Mouse (Mus musculus): Measurements from ENCODE around the gene Cacna1d. TPM values are rescaled to one million over a fixed set of nuclear protein-coding genes. Genes with fewer than 3 reads are reported as not detected.
A peak's percentile ranks its signal among the peaks of the same experiment; 100 is the strongest.

Cacna1d gene
- total RNA-seq, 2 experiments from 2014 or later, result 59.7 to 60.9 TPM

DNA sequence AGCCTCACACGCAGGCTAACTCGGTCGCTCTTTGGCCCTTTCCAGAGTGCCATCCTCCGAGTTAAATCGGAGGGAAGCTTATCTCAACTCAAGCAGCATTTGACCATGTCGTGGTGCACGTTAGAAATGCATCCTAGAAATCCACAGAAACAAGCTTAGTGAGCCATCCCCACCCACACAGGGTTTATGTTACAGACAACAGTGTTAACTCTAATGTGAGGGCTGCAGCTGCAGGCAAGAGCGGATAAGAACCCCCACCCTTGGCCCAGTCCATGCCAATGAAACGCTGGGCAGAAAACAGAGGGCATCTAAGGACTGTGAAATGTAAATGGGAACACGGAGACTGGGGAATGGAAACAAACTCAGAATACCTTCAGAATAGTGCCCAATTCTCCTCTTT is 206.8 kb downstream of the Cacna1d start:
- intact Hi-C loops (cut with DNase I), result no loop called here
- no peak for DNase-seq

DNA sequence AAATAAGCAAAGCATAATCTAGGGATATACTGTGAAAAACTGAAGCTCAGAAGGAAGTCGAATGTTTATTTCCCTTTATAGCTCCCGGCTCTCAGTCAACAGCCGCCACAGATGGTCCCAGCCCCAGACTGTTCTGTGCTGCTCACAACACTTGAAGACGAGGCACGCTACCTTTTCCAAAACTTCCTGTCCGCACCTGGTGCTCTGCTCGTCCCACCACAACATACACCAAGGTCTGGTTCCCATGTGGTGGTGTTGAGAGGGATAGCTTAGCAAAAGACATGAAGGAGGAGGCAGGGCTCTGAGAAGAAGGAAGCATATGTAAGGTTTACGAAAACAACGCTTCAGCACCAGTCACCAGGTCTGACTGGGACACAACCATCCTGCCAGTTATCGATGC is 207.2 kb downstream of the Cacna1d start:
- DNase-seq, result no peak
- intact Hi-C loops (cut with DNase I), result no loop called here

DNA sequence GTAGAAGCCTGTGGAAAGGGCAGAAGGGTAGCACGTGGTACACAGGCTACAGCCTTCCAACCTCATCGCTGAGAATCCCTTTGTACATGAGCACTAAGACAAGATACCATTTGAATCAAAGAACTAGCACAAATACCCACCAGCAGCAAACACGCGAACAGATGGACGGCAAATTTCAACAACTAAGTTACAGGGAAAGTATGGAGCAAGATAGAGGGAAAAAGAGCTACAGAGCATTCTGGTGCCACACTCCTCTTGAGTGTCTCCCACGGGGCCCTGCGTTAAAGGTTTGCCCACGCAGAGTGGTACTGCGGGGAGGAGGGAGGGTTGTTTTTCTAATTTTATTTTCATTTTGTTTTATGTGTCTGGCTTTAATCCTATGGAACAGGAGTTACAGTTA is 215.7 kb downstream of the Cacna1d start:
- intact Hi-C loops (cut with DNase I), result no loop called here
- DNase-seq, result no peak

DNA sequence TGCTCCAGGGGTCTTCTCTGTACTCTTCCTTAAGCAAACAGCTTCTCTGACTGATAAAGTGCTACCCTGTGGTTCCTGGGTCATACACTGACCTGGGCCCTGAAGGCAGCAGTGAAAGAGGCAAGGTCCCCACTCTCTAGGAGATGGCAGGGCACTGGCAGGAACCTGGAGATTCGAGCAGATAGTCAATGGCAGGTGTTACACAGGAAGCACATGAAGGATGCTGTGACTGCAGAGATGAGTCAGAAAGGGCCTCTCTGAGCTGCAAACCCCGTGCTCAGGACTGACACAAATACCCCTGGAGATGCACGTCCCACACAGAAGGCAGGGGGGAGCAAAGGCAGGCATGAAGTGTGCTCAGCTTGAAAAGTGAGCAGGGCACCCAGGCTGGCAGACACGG is 218.3 kb downstream of the Cacna1d start:
- no peak for DNase-seq
- intact Hi-C loops (cut with DNase I), result no loop called here

DNA sequence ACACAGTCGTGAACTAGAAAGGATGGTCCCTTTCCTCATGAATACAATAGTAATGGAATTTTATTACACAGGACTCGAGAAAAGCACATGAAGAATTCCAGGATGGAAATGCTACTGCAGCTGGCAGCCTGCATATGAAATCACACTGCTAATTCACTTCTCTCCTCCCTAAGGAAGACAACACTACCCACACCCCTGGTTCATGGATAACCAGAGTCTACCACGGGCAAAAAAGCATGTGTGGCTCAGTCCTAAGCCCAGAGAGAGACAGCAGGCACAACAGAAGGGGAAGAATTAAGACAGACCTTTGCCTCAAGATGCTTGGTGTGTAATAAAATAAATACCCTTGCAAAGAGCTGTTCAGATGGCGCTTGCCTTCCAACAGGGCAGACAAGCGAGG is 218.7 kb downstream of the Cacna1d start:
- intact Hi-C loops (cut with DNase I), result no loop called here

DNA sequence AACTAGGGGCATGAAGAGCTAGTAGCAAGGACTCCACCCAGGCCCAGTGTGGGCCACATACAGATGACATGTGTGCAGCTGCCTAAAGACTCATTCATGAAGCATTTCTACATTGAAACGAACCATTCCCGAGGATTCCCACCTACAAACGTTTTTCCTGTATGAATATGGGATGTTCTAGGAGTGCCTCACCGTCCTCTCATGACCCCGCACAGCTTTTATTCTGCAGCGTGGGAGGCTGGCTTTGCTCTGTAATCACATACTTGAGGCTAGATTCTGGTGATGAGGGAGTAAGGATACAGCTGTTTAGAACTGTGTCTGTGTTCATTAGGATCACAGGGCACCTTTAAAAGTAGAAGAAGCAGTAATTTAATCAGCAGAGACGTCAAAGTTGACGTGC is 219.4 kb downstream of the Cacna1d start:
- DNase-seq, result no peak
- intact Hi-C loops (cut with DNase I), result no loop called here

More for the DNA sequence above, 218.7 kb downstream of the Cacna1d start:
- no peak for DNase-seq

DNA sequence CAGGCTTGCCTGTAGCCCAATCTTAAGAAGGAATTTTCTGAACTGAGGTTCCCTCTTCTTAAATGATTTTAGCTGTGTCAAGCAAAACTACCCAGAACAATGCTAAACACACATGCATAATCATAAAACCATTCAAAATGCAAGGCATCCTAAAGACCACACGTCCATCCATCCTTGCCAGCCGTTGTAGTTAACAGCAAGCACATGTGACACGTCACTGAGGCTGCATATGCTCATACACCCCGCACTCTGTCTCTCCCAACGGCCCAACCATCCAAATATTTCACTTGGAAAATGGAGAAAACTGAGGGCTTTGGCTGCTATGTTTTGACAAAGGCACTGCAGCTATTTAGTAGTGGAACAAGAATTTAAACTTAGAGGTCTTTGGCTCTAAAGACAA is 220.9 kb downstream of the Cacna1d start:
- DNase-seq, result no peak
- intact Hi-C loops (cut with DNase I), result no loop called here

DNA sequence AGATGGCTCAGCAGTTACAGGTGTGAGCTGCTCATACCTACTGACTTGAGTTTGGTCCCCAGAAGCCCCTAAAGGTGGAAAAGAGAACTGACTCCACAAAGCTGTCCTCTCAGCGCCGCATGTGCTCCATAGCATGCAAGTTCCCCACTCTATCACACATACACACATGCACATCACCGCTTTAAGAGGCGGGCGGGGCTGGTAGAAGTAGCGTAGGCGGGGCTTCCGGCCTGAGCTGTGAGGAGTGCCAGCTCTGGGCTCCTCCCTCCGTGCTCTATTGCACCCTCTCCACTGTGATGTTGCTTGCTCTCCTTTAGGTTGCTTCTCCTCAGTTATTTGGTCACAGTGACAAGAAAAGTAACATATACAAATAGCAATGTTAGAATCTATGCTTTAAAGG is 225.5 kb downstream of the Cacna1d start:
- no peak for DNase-seq
- intact Hi-C loops (cut with DNase I), result no loop called here

DNA sequence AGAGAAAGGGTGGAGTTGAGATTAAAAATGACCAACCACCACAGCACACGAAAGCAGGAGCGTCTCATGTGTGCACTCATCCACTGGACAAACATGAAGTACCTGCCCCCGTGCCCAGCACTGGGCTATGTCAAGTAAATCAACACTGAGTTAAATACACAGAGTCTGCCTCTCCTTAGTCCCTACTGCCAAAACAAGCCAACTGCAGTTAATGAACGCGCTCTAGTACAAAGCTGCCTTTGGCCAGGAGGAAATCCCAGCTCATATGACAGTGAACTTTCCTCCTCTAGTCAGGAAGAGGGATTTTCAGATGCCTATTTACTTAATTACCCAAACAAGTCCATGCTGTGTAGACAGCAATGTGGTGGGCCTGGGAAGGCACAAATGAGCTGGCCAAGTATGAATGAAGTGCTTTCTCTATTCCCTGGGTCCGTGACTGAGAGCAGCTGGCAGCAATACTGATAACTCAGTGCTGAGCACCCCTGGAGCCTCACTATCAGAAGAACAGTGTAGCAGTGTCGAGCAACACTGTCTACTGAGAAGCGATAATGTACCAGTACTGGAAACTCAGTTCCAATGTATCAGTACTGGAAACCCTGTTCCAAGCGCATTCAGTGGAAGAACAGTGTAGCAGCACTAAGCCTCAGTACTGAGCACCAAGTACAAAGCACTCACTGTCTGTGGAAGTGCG is 229.5 kb downstream of the Cacna1d start:
- DNase-seq, result no peak
- intact Hi-C loops (cut with DNase I), result no loop called here

DNA sequence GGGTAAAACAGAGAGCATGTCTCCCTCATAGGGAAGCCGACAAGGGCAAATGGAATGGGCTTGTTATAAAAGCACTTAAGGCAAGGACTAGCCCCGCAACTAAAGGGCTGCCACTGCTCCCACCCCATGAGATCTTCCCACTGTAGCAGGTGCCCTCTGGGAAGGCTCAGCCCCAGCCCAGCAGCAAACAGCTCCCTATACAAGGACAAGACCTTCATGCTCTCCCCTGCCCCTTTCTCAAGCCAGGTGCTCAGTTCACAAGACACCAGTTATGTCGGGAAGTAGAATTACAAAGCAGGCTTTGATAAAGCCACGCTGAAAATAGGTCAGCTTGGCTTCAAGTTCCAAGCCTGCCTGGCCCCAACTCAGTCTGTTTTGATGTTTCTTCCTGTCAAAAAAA is 233.6 kb downstream of the Cacna1d start:
- intact Hi-C loops (cut with DNase I), result no loop called here
- no peak for DNase-seq

DNA sequence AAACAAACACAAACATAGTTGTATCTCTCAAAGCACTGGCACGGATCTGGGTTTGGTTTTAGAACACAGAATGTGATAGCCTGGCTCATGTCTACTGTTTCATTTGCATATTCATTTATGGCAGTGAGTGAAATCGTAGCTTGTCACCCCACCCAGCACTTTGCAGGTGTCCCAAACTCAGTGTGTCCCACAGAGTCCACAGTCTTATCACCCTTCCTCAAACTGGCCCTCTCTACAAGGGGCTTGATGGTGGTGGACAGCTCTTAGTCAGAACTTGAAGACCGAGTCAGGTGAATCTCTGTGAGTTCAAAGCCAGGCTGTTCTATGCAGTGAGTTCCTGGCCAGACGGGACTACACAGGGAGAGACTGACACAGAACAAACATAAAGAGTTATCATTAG is 234.8 kb downstream of the Cacna1d start:
- intact Hi-C loops (cut with DNase I), result no loop called here
- no peak for DNase-seq

DNA sequence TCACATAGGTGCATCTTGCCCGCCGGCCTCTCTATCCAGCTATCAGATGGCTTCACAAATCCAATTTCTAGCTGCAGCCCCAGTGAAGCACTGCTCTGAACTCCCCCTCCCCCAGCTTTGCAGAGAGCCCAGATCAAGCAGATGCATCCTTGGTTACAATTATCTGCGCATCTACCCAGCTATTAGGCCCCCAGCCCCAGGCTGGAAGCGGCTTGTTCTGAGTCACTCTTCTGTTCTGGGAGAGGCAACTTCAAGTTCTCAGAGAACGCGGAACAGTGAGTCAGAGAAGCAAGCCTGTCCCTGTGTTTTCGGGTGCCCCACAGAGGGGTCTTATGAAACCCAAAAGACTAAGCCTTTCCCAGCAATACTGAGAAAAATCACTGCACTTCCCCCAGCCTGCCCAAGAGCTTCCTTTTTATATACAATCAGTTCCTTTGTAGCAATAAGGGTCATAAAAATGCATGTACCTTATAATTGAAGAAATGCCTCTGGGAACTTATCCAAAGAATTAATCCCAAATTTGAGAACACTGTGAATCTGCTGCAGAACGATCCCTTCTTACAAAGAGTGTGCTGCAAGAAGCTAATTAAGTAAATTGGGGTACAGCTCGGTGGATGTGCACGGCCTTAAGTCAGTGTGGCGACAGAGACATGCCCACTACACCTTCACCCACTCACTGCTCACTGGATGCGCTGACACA is 235.4 kb downstream of the Cacna1d start:
- intact Hi-C loops (cut with DNase I), result no loop called here
- DNase-seq, result peak; percentile 17

DNA sequence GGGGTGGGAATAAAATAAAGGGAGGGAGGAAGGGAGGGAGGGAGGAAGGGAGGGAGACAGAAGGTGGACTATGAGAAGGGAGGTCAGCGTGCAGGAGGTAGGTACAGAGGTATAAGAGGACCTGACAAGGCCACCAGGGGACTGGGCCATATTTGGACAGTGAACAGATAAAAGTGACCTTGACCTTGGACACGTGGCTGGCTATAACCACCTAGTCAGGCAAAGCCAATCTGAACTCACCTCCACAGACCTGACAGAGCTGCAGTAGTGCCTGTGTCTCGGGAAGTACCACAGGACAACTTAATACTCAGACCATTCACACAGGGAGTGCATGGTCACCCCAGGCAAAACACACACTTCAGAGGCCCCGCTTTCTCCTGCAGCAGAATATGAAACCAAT is 236.5 kb downstream of the Cacna1d start:
- intact Hi-C loops (cut with DNase I), result no loop called here

DNA sequence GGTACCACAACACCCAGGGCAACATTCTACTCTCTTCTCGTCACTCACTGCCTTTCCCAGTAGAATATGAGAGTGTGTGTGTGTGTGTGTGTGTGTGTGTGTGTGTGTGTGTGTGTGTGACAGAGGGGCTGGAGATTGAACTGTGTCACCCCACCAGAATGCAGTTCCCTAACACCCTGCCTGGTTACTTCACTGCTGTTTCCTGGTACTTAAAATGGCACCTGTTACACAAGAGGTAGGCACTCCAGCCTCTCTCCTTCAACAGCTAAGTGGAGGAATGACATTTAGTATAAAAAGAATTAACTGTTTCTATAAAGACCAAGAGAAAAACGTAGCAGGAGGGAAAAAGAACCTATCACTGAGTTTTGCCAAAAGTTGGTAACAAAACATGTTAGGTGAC is 238.4 kb downstream of the Cacna1d start:
- intact Hi-C loops (cut with DNase I), result no loop called here
- no peak for DNase-seq

More for the DNA sequence above, 236.5 kb downstream of the Cacna1d start:
- DNase-seq, result no peak

DNA sequence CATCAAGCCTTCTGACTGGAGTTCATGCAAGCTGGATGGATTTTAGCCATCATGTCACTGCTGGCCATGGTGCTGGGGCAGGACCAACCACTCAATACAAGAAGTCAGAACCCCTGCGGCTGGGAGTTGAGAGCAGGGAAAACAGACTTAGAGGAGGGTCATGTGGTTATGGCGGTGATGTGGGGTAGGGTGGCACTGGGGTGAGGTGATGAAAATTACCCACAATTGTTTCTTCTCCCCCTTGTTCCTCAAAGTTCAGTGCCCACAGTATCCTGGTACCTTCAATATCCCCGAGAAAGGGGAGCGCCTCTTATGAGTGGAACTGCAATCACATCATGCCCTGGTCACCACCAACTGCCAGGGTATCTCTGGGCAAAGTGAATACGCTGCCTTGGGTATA is 239.9 kb downstream of the Cacna1d start:
- intact Hi-C loops (cut with DNase I), result no loop called here

DNA sequence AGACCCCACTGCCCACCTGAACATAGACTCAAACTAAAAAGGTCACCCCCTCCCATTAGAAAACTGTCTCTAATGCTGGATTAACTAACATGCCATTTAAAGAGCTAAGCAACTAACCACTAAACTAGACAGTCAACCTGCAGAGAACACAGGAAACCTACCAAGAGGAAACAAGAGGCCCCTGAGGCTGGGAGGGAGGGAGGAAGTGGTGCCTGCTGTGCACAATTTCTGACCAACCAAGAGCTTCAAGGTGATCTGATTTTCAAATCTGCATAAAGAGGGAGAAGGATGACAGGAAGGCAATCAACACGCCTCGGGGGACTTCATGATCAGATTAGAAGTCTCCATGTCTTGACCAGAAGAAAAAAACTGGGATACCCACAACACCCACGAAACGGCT is 241.7 kb downstream of the Cacna1d start:
- intact Hi-C loops (cut with DNase I), result no loop called here
- DNase-seq, result no peak

More for the DNA sequence above, 239.9 kb downstream of the Cacna1d start:
- DNase-seq, result no peak

DNA sequence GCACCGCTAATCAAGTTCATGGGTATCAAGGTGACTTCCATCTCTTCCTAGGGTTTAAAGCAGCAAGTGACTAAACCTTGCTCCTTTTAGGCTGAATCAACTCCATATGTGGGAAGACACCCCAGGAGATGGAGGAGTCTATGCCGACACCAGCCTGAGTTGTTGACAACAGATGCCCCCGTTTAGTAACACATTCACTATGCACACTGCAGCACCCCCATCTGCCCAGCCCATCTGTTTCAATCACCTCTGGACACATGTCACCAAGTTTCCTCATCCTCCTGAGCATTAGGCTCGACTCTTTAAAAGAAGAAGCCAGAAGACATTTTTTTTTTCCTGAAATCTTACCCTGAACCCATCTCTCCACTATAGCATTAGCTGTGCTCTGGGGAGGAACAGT is 242.4 kb downstream of the Cacna1d start:
- DNase-seq, result no peak

DNA sequence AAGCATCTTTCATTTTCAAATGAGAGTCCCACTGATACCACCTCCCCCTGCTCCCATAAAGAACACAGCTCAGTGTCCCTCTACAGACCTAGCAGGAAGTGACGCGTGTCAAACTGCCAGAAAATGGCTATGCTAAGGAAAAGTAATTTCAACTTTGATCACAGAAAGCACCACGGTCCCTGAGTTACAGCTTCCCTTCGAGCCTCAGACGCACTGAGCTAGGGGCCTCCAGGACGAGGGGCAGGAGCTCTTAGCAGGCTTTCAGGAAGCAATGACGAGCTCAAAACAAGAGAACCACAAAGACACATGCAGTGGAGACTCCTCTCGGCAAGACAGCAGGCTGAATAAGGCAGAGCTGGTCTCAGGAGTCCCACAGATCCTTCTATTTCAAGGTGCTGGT is 243.1 kb downstream of the Cacna1d start:
- DNase-seq, result no peak
- intact Hi-C loops (cut with DNase I), result no loop called here

More for the DNA sequence above, 242.4 kb downstream of the Cacna1d start:
- intact Hi-C loops (cut with DNase I), result no loop called here

DNA sequence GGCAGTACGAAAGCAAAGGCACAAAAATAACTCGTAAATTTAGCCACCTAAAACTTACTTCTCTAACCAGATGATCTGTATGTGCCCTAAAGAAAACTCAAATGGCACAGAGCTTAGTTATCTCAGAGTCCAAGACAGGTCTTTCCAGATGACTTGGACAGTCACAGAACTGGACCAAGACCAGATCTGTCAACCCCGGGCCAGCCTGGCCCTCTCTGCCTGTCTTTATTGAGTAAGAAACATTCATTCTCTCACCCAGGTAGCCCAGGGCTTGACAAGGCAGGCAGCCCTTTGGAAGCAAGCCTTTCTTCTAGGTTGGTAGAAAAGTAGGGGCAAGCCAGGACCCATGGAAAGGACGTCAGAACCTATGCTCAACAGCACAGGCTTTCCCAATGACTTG is 243.6 kb downstream of the Cacna1d start:
- DNase-seq, result no peak
- intact Hi-C loops (cut with DNase I), result no loop called here

DNA sequence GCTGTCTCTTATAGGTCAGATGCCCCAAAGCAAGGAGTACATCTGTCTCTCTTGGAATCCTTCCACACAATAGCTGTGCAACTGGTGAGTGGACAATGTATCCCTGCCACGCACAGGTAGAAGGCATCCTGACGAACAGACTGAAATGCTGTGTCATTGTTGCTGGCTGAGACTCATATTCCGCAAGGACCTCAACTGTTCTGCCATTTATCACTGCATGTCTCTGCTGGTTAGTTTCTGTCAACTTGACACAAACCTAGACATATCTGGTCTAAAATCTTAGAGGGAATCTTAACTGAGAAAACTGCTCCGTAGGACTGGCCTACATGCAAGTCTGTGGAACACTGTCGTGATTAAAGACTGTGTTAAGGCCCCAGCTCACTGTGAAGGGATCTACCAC is 246.5 kb downstream of the Cacna1d start:
- intact Hi-C loops (cut with DNase I), result no loop called here

DNA sequence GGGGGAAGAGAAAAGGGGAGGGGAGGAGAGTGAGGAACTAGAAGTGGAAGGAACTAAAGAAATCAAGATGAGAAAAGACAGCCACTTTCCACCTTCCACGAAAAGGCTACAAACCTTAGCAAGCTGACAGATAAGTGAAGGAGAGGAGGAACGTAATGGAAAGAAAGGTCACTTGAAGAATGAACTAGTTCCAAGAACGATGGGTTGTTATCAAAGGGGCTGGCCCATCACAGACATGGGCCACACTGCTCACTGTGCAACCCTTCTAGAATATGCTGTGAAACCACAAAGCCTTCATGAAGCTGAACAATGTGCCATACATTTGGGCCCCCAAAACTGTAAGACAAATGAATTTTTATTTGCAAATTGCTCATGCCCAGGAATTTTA is 248.4 kb downstream of the Cacna1d start:
- no peak for DNase-seq
- intact Hi-C loops (cut with DNase I), result no loop called here

More for the DNA sequence above, 246.5 kb downstream of the Cacna1d start:
- DNase-seq, result no peak

DNA sequence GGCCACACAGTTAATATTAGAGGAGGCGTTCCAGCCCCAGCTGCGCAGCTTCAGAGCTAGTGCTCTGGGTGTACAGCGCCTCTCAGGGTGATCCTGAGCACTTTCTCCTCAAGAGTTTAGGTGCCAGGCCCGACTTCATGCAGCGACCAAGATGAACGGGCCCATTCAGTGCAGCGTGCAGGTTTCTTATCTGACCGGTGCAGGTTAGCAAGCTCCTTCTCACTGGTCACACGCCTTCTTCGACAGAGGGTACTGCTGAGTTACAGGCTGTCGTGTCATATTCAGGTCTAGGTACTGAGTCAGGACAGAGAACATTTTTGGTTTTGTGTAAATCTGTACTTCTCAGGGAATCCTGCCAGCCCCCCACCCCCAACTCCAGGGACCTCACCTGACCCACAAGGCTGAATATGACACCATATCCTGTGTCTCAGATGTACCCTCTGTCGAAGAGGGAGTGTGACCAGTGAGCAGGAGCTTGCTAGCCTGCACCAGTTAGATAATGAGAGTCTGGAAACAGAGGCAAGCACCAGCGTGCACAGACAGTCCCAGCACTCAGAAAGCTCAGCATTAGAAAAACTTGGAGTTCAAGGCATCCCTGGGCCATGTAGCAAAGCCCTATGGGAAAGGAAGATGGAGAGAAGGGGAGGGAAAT is 249.0 kb downstream of the Cacna1d start:
- no peak for DNase-seq
- intact Hi-C loops (cut with DNase I), result no loop called here

Measured in left cerebral cortex, postnatal 4 days (tissue).